Mouse (Mus musculus) adipocyte (in vitro differentiated cells): ENCODE measurements at regions not wholly inside any gene's neighbourhood (a gene's known extent, or its start where the extent isn't known, plus 50 kb on each side); places are given as distances from the start of the nearest gene placed in this dataset.
A peak's percentile ranks its signal among the peaks of the same experiment; 100 is the strongest.

ENCODE experiments used
- DNase-seq: peaks from one replicate; pipeline ENCODE4 v3.0.0-alpha.2; 2016; ENCODE audit warnings: low spot score

DNA sequence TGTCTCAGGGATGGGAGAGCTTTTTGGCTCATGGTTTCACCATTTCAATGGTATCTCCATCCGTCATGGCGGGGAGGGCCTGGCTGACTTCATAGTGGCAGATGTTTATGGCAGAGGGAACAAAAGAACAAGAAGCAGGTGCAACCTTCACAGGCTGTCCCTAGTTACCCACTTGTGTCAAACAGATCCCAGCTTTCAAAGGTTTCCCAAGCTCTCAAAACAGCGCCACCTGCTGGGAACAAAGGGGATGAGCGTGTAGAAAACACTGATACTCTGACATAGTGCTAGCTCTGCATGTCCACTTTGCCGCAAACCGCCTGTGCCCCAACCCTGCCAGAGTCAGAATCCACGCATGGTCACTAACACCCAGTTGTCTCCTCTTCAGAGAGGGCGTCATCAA, 69.5 kb downstream of the Cryba4 start:
- DNase-seq = peak; percentile 12

- DNase-seq = no peak
Observed at GRCm38 (mm10) chr5:112195667-112196066, 56.7 kb downstream of the Cryba4 start.
